Mouse (Mus musculus) testis, postnatal 14 days (tissue): ENCODE measurements around the gene Stk32c.

ENCODE experiments used
- DNase-seq: peaks from one replicate; pipeline ENCODE4 v3.0.0; 2021; ENCODE audit warnings: low spot score

Gene Stk32c

GRCm38 (mm10) chr7:139212754-139213745, at the start of gene Stk32c, which contains the start of gene Lrrc27:
Gene Stk32c, minus strand, starts transcription at chr7:139213307.
Gene Lrrc27, plus strand, starts transcription at chr7:139212988.
- DNase-seq: peak; percentile 98

- DNase-seq: no peak
Observed at GRCm38 (mm10) chr7:139257752-139258542, 44.8 kb upstream of the Stk32c start.

- DNase-seq: no peak
Observed at GRCm38 (mm10) chr7:139254626-139255025, 41.5 kb upstream of the Stk32c start.

- DNase-seq: no peak
Observed at GRCm38 (mm10) chr7:139253462-139253861, 40.4 kb upstream of the Stk32c start.

- DNase-seq: no peak
Observed at GRCm38 (mm10) chr7:139252986-139253385, 39.9 kb upstream of the Stk32c start.

GRCm38 (mm10) chr7:139252566-139252965, 39.5 kb upstream of the Stk32c start:
- DNase-seq: no peak

- peak; percentile 49 for DNase-seq
Observed at GRCm38 (mm10) chr7:139251881-139252301, 38.8 kb upstream of the Stk32c start.

GRCm38 (mm10) chr7:139249406-139250210, 36.5 kb upstream of the Stk32c start:
- DNase-seq: no peak

GRCm38 (mm10) chr7:139248615-139249405, 35.7 kb upstream of the Stk32c start:
- DNase-seq: no peak

- peak; percentile 53 for DNase-seq
Observed at GRCm38 (mm10) chr7:139247881-139248614, 34.9 kb upstream of the Stk32c start, which contains the start of gene Pwwp2b. Gene Pwwp2b, plus strand, starts transcription at chr7:139248482.

- DNase-seq: peak; percentile 46
Observed at GRCm38 (mm10) chr7:139246931-139247880, 34.1 kb upstream of the Stk32c start.

GRCm38 (mm10) chr7:139246086-139246485, 33.0 kb upstream of the Stk32c start:
- DNase-seq: no peak

- DNase-seq: no peak
Observed at GRCm38 (mm10) chr7:139239432-139239831, 26.3 kb upstream of the Stk32c start.

- DNase-seq: no peak
Observed at GRCm38 (mm10) chr7:139235651-139236358, 22.7 kb upstream of the Stk32c start.

GRCm38 (mm10) chr7:139234426-139235188, 21.5 kb upstream of the Stk32c start:
- DNase-seq: peak; percentile 46

GRCm38 (mm10) chr7:139233714-139234113, 20.6 kb upstream of the Stk32c start:
- DNase-seq: peak; percentile 74

- no peak for DNase-seq
Observed at GRCm38 (mm10) chr7:139230241-139230640, 17.1 kb upstream of the Stk32c start.
